ENCODE assay signal across 22 mouse cellular contexts in genomic region chr19:4672401-4672800, GRCm38 (mm10). TPM values are rescaled to one million over a fixed set of nuclear protein-coding genes. Genes with fewer than 3 reads are reported as not detected.
A peak's percentile ranks its signal among the peaks of the same experiment; 100 is the strongest.
DNase-seq lines count a peak whose midpoint lies in the region; ATAC-seq and TF ChIP-seq lines count a peak whose summit lies in the region.
"Had no signal": no experiment of that assay in that cellular context is flagged by ENCODE, and none has a peak within 500 bp of the region (broad histone marks: within the 10 kb centered on the region; RNA-seq: fewer than 3 reads in every experiment).

No protein-coding gene starts in this region.

- ATAC-seq in lung, postnatal 0 days, result no peak
- ATAC-seq: forebrain, embryonic 16.5 days; hindbrain, postnatal 0 days had no signal

- no peak overlapping the region for H3K27ac ChIP-seq in lung, postnatal 0 days (ENCODE audit: low read length)
- no peak overlapping the region for H3K27ac ChIP-seq in heart, adult 2 months
- H3K27ac ChIP-seq: embryonic facial prominence, embryonic 15.5 days; forebrain, embryonic 12.5 days; heart, embryonic 15.5 days; hindbrain, embryonic 13.5 days; hindbrain, postnatal 0 days had no signal

- no peaks in the 10 kb centered on the region for H3K9me3 ChIP-seq in lung, postnatal 0 days (ENCODE audit: low read length)
- H3K9me3 ChIP-seq: embryonic facial prominence, embryonic 15.5 days; forebrain, embryonic 12.5 days; heart, embryonic 15.5 days; hindbrain, embryonic 13.5 days had no signal

- no peak for TF ChIP-seq POLR2A in heart, adult 2 months (IDR thresholded peaks at IDR 0.05; ENCODE audit: insufficient read depth, low read depth, low read length)

- no peaks in the 10 kb centered on the region for H3K36me3 ChIP-seq in lung, postnatal 0 days (ENCODE audit: insufficient read depth, low read length)
- no peaks in the 10 kb centered on the region for H3K36me3 ChIP-seq in heart, adult 2 months (ENCODE audit: control insufficient read depth, insufficient read depth, low read length)
- H3K36me3 ChIP-seq: embryonic facial prominence, embryonic 15.5 days; forebrain, embryonic 12.5 days; heart, embryonic 15.5 days; hindbrain, embryonic 13.5 days had no signal

- H3K9ac ChIP-seq in lung, postnatal 0 days (replicated peaks; ENCODE audit: low read depth), result no peak overlapping the region
- H3K9ac ChIP-seq in heart, adult 2 months (ENCODE audit: low read depth, low read length), result no peak overlapping the region
- H3K9ac ChIP-seq: embryonic facial prominence, embryonic 15.5 days; forebrain, embryonic 12.5 days; heart, embryonic 15.5 days; hindbrain, embryonic 13.5 days had no signal

- no peak overlapping the region for H3K4me2 ChIP-seq in lung, postnatal 0 days (replicated peaks; ENCODE audit: low read depth, low read length)
- H3K4me2 ChIP-seq: embryonic facial prominence, embryonic 15.5 days; forebrain, embryonic 12.5 days; heart, embryonic 11.5 days; heart, embryonic 15.5 days; hindbrain, embryonic 13.5 days had no signal

- no peak for TF ChIP-seq EP300 in lung, postnatal 0 days (IDR thresholded peaks at IDR 0.05)
- TF ChIP-seq EP300 in heart, adult 2 months (IDR thresholded peaks at IDR 0.05; ENCODE audit: insufficient read depth, low read depth, low read length), result no peak

- H3K4me3 ChIP-seq in lung, postnatal 0 days (ENCODE audit: low read depth, low read length), result no peak overlapping the region
- H3K4me3 ChIP-seq in heart, adult 2 months, result no peak overlapping the region
- H3K4me3 ChIP-seq: embryonic facial prominence, embryonic 15.5 days; erythroblast, embryonic 14.5 days; forebrain, embryonic 12.5 days; heart, embryonic 15.5 days; hindbrain, embryonic 13.5 days had no signal

- H3K27me3 ChIP-seq in lung, postnatal 0 days (replicated peaks; ENCODE audit: insufficient read depth, low read length), result no peaks in the 10 kb centered on the region
- H3K27me3 ChIP-seq in heart, adult 2 months (ENCODE audit: control insufficient read depth, insufficient read depth, low read length), result no peaks in the 10 kb centered on the region
- H3K27me3 ChIP-seq: embryonic facial prominence, embryonic 15.5 days; forebrain, embryonic 12.5 days; hindbrain, embryonic 13.5 days had no signal

- no peaks in the 10 kb centered on the region for H3K4me1 ChIP-seq in lung, postnatal 0 days (ENCODE audit: insufficient read depth, low read depth, low read length)
- no peaks in the 10 kb centered on the region for H3K4me1 ChIP-seq in heart, adult 2 months (ENCODE audit: control insufficient read depth, insufficient read depth, low read length)
- H3K4me1 ChIP-seq: embryonic facial prominence, embryonic 15.5 days; forebrain, embryonic 12.5 days; heart, embryonic 15.5 days; hindbrain, embryonic 13.5 days had no signal

- DNase-seq in adrenal gland, adult 2 months, result peak; percentile 13
- DNase-seq in adrenal gland, postnatal 25 days, result no peak
- peak; percentile 6 for DNase-seq in lung, postnatal 0 days (ENCODE audit: low spot score)
- no peak for DNase-seq in lung, postnatal 36 days
- peak; percentile 37 for DNase-seq in brain, adult 2 months (ENCODE audit: low read depth, low spot score)
- no peak for DNase-seq in thymus, postnatal 10 days (ENCODE audit: low spot score in 2 of 2)
- DNase-seq in heart, adult 2 months, result no peak
- DNase-seq: cerebellum, adult 18-20 months; cerebellum, adult 9-11 months; cerebellum, postnatal 36 days; gastrocnemius, postnatal 10 days; heart, adult 18-20 months; heart, postnatal 14 days had no signal

- intact Hi-C loops in heart, adult 2 months (cut with DNase I), result no loop called here

- no peak for TF ChIP-seq CTCF in lung, postnatal 0 days (IDR thresholded peaks at IDR 0.05)
- TF ChIP-seq CTCF in heart, adult 2 months (IDR thresholded peaks at IDR 0.05), result no peak

- no peaks in the 10 kb centered on the region for H3K79me2 ChIP-seq in heart, adult 2 months (replicated peaks; ENCODE audit: control insufficient read depth, insufficient read depth, low read length)

- WGBS in lung, postnatal 0 days, result 44% methylated on average over 6 of the region's 6 CpGs
- WGBS in heart, adult 2 months, result 50% methylated on average over 6 of the region's 6 CpGs

RNA-seq across cellular contexts. Expression of gene Gm960, which starts 26.1 kb away (rescaled TPM):
- under 1 TPM in 1 of 2 experiments, not detected in 1; 0.12 TPM for total RNA-seq in adrenal gland, adult 2 months (2021)
- 0.27 and 2.3 TPM in 2 replicates for polyA plus RNA-seq in adrenal gland, adult 2 months (2012; rRNA removed)
- total RNA-seq in adrenal gland, postnatal 25 days (2021), result 1.7 TPM in 1 of 2 replicates, not detected in the other
- polyA plus RNA-seq in lung, postnatal 0 days (2015; fragmentation: Nextera tagmentation; extraction: Ambion mirVana), result 0.71 and 1.4 TPM in 2 replicates
- not detected for total RNA-seq in heart, adult 2 months (2021)
- not detected in 2 replicates for polyA plus RNA-seq in heart, adult 2 months (2012; rRNA removed)
- total RNA-seq: gastrocnemius, postnatal 4 days; heart, adult 18-20 months; heart, postnatal 14 days had no signal

RNA-seq across cellular contexts. Expression of gene Sptbn2, which starts 38.6 kb away (rescaled TPM):
- total RNA-seq in adrenal gland, adult 2 months (2021), result under 1 TPM; 0.58 to 0.83 TPM
- 0.30 and 0.42 TPM in 2 replicates for polyA plus RNA-seq in adrenal gland, adult 2 months (2012; rRNA removed)
- total RNA-seq in adrenal gland, postnatal 25 days (2021), result 0.73 and 1.00 TPM in 2 replicates
- 0.50 and 0.51 TPM in 2 replicates for polyA plus RNA-seq in lung, postnatal 0 days (2015; fragmentation: Nextera tagmentation; extraction: Ambion mirVana)
- total RNA-seq in heart, adult 2 months (2021), result under 1 TPM; 0.23 to 0.27 TPM
- polyA plus RNA-seq in heart, adult 2 months (2012; rRNA removed), result 0.18 and 0.20 TPM in 2 replicates
- polyA plus RNA-seq: erythroblast, embryonic 14.5 days had no signal

RNA-seq across cellular contexts. Expression of gene Rce1, which starts 47.0 kb away (rescaled TPM):
- total RNA-seq in adrenal gland, adult 2 months (2021), result 10 to 100 TPM; 34.8 to 44.2 TPM
- polyA plus RNA-seq in adrenal gland, adult 2 months (2012; rRNA removed), result 125 and 141 TPM in 2 replicates
- total RNA-seq in adrenal gland, postnatal 25 days (2021), result 35.4 and 38.2 TPM in 2 replicates
- polyA plus RNA-seq in lung, postnatal 0 days (2015; fragmentation: Nextera tagmentation; extraction: Ambion mirVana), result 52.5 and 54.9 TPM in 2 replicates
- 1 to 10 TPM; 7.1 to 8.7 TPM for total RNA-seq in heart, adult 2 months (2021)
- polyA plus RNA-seq in heart, adult 2 months (2012; rRNA removed), result 35.7 and 37.3 TPM in 2 replicates

RNA-seq across cellular contexts. Expression of gene Lrfn4, which starts 56.9 kb away (rescaled TPM):
- total RNA-seq in adrenal gland, adult 2 months (2021), result 1 to 10 TPM; 3.3 to 6.7 TPM
- polyA plus RNA-seq in adrenal gland, adult 2 months (2012; rRNA removed), result 17.1 and 22.1 TPM in 2 replicates
- 4.6 and 6.0 TPM in 2 replicates for total RNA-seq in adrenal gland, postnatal 25 days (2021)
- polyA plus RNA-seq in lung, postnatal 0 days (2015; fragmentation: Nextera tagmentation; extraction: Ambion mirVana), result 3.2 and 3.4 TPM in 2 replicates
- 1 to 10 TPM; 7.7 to 9.4 TPM for total RNA-seq in heart, adult 2 months (2021)
- polyA plus RNA-seq in heart, adult 2 months (2012; rRNA removed), result 12.4 and 15.3 TPM in 2 replicates

Comparison
In these comparisons a context has a peak if more than half of its experiments do, and no peak if none do; other contexts are left out.
1. DNase-seq: peak in adrenal gland, adult 2 months (single experiment), lung, postnatal 0 days (single experiment) and brain, adult 2 months (single experiment); none in adrenal gland, postnatal 25 days (single experiment), lung, postnatal 36 days (single experiment), thymus, postnatal 10 days (0 of 2) and heart, adult 2 months (0 of 2).